Mouse (Mus musculus) hindbrain, embryonic 15.5 days (tissue): ENCODE results near the gene Ctrl. TPM values are rescaled to one million over a fixed set of nuclear protein-coding genes. Genes with fewer than 3 reads are reported as not detected.

Experiments used
- ATAC-seq: fragments of 200-750 bp; cut with Nextera tagmentation; 2 replicates; pipeline ENCODE4 v1.8.0; 2017; ENCODE audit warnings: low read depth, moderate number of reproducible peaks, moderate TSS enrichment; ENCODE audit not compliant: low FRiP score
- H3K27ac ChIP-seq: fragments of 300-500 bp; sonication (generic); replicated peaks from 2 replicates; pipeline ENCODE4 v1.5.1; 2015; ENCODE audit warnings: mild to moderate bottlenecking, inconsistent platforms
- H3K27me3 ChIP-seq: fragments of 300-500 bp; sonication (generic); 2 replicates; pipeline ENCODE4 v1.6.1; 2015; ENCODE audit warnings: control low read depth, inconsistent platforms
- H3K36me3 ChIP-seq: fragments of 300-500 bp; sonication (generic); 2 replicates; pipeline ENCODE4 v1.6.1; 2015; ENCODE audit warnings: control low read depth, inconsistent platforms
- H3K4me1 ChIP-seq: fragments of 300-500 bp; sonication (generic); replicated peaks from 2 replicates; pipeline ENCODE4 v1.6.1; 2015; ENCODE audit warnings: control low read depth, inconsistent platforms
- H3K4me2 ChIP-seq: fragments of 300-500 bp; sonication (generic); 2 replicates; pipeline ENCODE4 v1.6.1; 2015; ENCODE audit warnings: moderate library complexity, mild to moderate bottlenecking, inconsistent platforms
- H3K4me3 ChIP-seq: fragments of 300-500 bp; sonication (generic); 2 replicates; pipeline ENCODE4 v1.5.1; 2015; ENCODE audit warnings: mild to moderate bottlenecking, inconsistent platforms
- H3K9ac ChIP-seq: fragments of 300-500 bp; sonication (generic); 2 replicates; pipeline ENCODE4 v1.6.1; 2015; ENCODE audit warnings: inconsistent platforms
- H3K9me3 ChIP-seq: fragments of 300-500 bp; sonication (generic); 2 replicates; pipeline ENCODE4 v1.6.1; 2016; ENCODE audit warnings: control low read depth, inconsistent platforms
- WGBS: fragments of 180-500 bp; shearing (Covaris S2); methylation state at CpG from one replicate; pipeline ENCODE4 v1.1.7; 2015; 5-methylcytosine and 5-hydroxymethylcytosine counted together
- polyA plus RNA-seq: library from polyadenylated mRNA; unstranded; fragments of >200 nt; fragmentation: Nextera tagmentation; extraction: Ambion mirVana; gene quantifications from 2 replicates; pipeline ENCODE4 v1.2.1, GENCODE M21; 2015

Gene Ctrl
- polyA plus RNA-seq, 1 experiment from 2014 or later, result 4.7 TPM

- Histone ChIP-seq H3K9ac (no peak overlapping the region), H3K4me3 (no peak overlapping the region), H3K4me2 (no peak overlapping the region), H3K27ac (no peak overlapping the region), H3K36me3 (no peaks in the 10 kb centered on the region), H3K27me3 (peaks cover 19% of the 10 kb centered on the region; the same call in 1 of the 2 replicates), H3K4me1 (peaks cover 13% of the 10 kb centered on the region; the same call in 1 of the 2 replicates), H3K9me3 (no peaks in the 10 kb centered on the region)
- 90% methylated on average over 10 of the region's 10 CpGs for WGBS
- no peak for ATAC-seq
Measured at GRCm38 (mm10) chr8:105961536-105961935, 27.9 kb upstream of the Ctrl start.

DNA sequence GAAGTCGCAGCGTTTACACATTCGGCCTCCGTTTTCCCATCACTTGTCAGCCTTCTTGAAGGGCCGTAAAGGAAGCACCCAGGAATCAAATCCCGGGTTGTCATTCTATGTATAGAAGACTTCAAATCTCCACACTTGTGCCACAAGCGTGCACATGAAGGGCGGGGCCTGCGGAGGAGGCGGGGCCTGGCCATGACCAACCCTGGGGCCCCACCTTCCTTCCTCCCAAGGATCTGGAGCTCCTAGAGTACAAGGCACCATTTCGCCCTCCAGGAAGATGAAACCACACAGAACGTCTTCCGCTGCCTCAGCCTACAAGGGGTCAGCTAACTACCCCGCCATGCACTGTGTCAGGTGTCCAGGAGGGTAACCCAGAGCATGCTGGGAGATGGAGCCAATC lies 27.4 kb upstream of the Ctrl start:
- Histone ChIP-seq H3K9me3 (no peaks in the 10 kb centered on the region), H3K36me3 (no peaks in the 10 kb centered on the region), H3K27me3 (peaks cover 17% of the 10 kb centered on the region; the same call in 1 of the 2 replicates), H3K9ac (no peak overlapping the region), H3K4me3 (no peak overlapping the region), H3K4me2 (no peak overlapping the region), H3K27ac (no peak overlapping the region), H3K4me1 (peaks cover 13% of the 10 kb centered on the region; the same call in 1 of the 2 replicates)
- ATAC-seq, result no peak
- WGBS, result 81% methylated on average over 14 of the region's 14 CpGs

DNA sequence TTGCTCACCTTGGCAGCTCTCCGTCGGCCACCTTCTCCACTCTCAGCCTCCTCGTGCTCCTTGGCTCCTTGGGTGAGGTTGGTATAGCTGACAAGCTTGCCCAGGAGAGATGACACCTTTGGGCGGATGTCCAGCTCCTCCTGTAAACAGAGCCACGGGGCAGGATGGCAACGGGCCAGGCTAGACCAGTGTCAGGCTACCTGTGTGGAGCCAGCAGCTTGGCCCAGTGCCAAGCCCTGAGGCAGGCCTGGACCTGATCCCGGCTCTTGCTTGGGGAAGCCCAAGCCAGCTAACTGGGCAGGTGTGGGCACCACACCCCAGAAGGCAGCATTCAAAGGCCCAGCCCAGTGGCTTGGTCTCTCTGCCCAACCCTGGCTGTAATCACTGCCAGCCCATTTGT lies 25.7 kb upstream of the Ctrl start:
- H3K4me1 ChIP-seq, result 0 out of 2 replicates have a peak, but pooled peaks cover 4% of the 10 kb centered on the region
- H3K9me3 ChIP-seq, result no peaks in the 10 kb centered on the region
- no peak overlapping the region for H3K4me3 ChIP-seq
- no peak overlapping the region for H3K9ac ChIP-seq
- WGBS, result 80% methylated on average over 7 of the region's 7 CpGs
- H3K27me3 ChIP-seq, result peaks cover 1% of the 10 kb centered on the region; the same call in 1 of the 2 replicates
- no peaks in the 10 kb centered on the region for H3K36me3 ChIP-seq
- no peak for ATAC-seq
- no peak overlapping the region for H3K4me2 ChIP-seq
- no peak overlapping the region for H3K27ac ChIP-seq

GRCm38 (mm10) chr8:105957813-105958212 lies 24.2 kb upstream of the Ctrl start:
- Histone ChIP-seq H3K27me3 (no peaks in the 10 kb centered on the region), H3K4me2 (no peak overlapping the region), H3K27ac (no peak overlapping the region), H3K4me3 (no peak overlapping the region), H3K9ac (no peak overlapping the region), H3K9me3 (no peaks in the 10 kb centered on the region), H3K36me3 (no peaks in the 10 kb centered on the region), H3K4me1 (0 out of 2 replicates have a peak, but pooled peaks cover 4% of the 10 kb centered on the region)
- ATAC-seq, result no peak
- WGBS, result 69% methylated on average over 4 of the region's 4 CpGs

DNA sequence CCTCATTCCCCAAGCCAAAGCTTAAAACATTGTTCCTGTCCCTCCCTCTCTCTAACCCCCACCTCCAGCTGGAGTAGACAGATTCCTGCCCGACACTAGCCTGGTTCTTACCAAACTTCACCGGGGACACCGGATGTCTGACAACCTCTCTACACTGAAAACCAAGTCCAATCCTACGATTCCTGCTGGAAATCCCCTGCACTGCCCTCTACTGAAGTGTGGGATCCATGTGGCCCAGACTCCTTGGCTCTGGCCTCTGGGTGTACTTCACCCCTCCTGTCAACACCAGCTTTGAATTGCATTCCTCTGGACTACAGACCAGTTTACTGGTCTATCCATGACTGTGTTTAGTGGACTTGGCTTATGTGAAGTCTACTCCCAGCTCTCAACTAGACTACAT lies 22.9 kb upstream of the Ctrl start:
- no peak for ATAC-seq
- Histone ChIP-seq H3K9me3 (no peaks in the 10 kb centered on the region), H3K4me1 (0 out of 2 replicates have a peak, but pooled peaks cover 4% of the 10 kb centered on the region), H3K4me3 (no peak overlapping the region), H3K36me3 (no peaks in the 10 kb centered on the region), H3K27ac (no peak overlapping the region), H3K4me2 (no peak overlapping the region), H3K27me3 (no peaks in the 10 kb centered on the region), H3K9ac (no peak overlapping the region)
- 90% methylated on average over 4 of the region's 4 CpGs for WGBS

GRCm38 (mm10) chr8:105951057-105951659 lies 17.5 kb upstream of the Ctrl start:
- ATAC-seq, result peak; percentile 89

DNA sequence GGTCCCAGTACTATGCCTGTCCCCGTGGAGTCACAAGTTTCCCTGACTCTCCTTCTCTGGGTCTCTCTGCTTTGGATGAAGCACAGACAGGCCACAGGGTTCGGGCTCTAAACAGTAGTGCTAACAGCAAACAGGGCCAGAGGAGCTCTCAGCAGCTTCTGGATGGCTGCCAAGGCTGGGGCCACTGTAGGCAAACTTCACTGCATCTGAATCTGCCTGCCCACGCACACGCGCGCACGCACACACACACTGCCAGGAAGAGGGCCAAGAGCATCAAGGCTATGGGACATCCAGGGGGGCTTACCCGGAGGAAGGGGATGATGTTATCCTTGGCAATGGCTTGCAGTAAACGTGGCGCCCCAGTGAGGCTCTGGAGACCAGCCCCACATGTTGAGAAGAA lies 15.7 kb upstream of the Ctrl start:
- peak; percentile 57; the same call in 1 of the 2 replicates for ATAC-seq
- WGBS, result 48% methylated on average over 10 of the region's 10 CpGs
- no peak overlapping the region for H3K4me2 ChIP-seq

More at GRCm38 (mm10) chr8:105951057-105951659, 17.5 kb upstream of the Ctrl start:
- H3K36me3 ChIP-seq, result no peaks in the 10 kb centered on the region
- 0 out of 2 replicates have a peak overlapping the region, but pooled peaks have one; percentile 4 for H3K4me2 ChIP-seq
- no peak overlapping the region for H3K4me3 ChIP-seq
- H3K27ac ChIP-seq, result peak overlapping the region; percentile 79
- H3K9me3 ChIP-seq, result no peaks in the 10 kb centered on the region
- WGBS, result 54% methylated on average over 7 of the region's 7 CpGs
- no peak overlapping the region for H3K9ac ChIP-seq
- H3K4me1 ChIP-seq, result peaks cover 8% of the 10 kb centered on the region
- H3K27me3 ChIP-seq, result no peaks in the 10 kb centered on the region

DNA sequence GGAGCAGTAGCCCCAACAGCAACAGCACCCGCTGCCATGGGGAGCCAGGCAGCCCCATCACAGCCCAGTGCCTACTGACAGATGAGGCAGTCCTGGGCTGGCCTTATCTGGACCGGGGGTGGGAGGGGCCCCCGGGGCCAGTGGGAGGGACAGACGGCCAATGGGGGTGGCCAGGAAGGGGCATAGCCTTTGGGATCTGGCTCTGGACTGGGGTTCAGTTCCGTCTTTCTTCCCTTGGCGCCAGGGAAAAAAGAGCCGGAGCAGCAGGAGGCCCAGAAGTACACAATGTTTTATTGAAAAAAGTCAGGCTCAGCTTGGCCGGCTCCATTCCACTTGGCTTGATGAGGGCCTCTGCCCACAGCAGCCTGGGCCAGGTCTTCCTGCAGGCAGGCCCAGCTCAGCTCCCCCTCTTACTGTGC lies 9.7 kb upstream of the Ctrl start, which contains the start of gene Lcat:
Lcat (minus strand) TSS at position 62 of the 419 bp plus-strand sequence.
- 39% methylated on average over 6 of the region's 8 CpGs for WGBS
- H3K9me3 ChIP-seq, result no peaks in the 10 kb centered on the region
- H3K27ac ChIP-seq, result peak within 1 kb of the TSS; percentile 57
- no peaks in the 10 kb centered on the region for H3K27me3 ChIP-seq
- H3K4me3 ChIP-seq, result no peak within 1 kb of the TSS
- peak; percentile 73 for ATAC-seq
- no peak within 1 kb of the TSS for H3K9ac ChIP-seq
- peaks cover 5% of the 10 kb centered on the region for H3K4me1 ChIP-seq
- no peak within 1 kb of the TSS for H3K4me2 ChIP-seq
- H3K36me3 ChIP-seq, result no peaks in the 10 kb centered on the region

More for the DNA sequence above, 15.7 kb upstream of the Ctrl start:
- Histone ChIP-seq H3K36me3 (no peaks in the 10 kb centered on the region), H3K9ac (no peak overlapping the region), H3K4me3 (no peak overlapping the region), H3K9me3 (no peaks in the 10 kb centered on the region), H3K4me1 (peaks cover 8% of the 10 kb centered on the region), H3K27me3 (no peaks in the 10 kb centered on the region), H3K27ac (peak overlapping the region; percentile 46; the same call in 1 of the 2 replicates)

- Histone ChIP-seq H3K36me3 (no peaks in the 10 kb centered on the region), H3K27ac (no peak overlapping the region), H3K9me3 (no peaks in the 10 kb centered on the region), H3K4me2 (no peak overlapping the region), H3K4me3 (no peak overlapping the region), H3K4me1 (peaks cover 11% of the 10 kb centered on the region), H3K27me3 (no peaks in the 10 kb centered on the region), H3K9ac (no peak overlapping the region)
- 92% methylated on average over 5 of the region's 5 CpGs for WGBS
- no peak for ATAC-seq
Measured at GRCm38 (mm10) chr8:105942542-105942941, 8.9 kb upstream of the Ctrl start.

DNA sequence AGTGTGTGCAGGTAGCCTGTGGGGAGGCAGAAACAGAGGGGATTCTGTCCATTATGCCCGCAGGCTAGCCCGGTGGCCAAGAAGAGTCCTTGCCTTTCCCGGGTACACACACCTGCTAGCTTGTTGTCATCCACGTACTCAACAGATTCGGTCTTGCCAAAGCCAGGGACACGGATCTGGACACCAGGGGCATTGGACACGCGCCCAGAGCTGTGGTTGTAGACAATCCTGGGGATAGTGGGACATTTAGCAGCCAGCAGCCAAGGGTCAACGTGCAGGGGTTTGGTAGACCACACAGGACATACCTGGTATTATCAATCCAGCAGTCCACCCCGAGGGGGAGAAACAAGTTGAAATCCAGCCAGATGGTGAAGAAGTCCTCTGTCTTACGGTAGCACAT lies 8.4 kb upstream of the Ctrl start:
- H3K4me2 ChIP-seq, result no peak overlapping the region
- 91% methylated on average over 11 of the region's 11 CpGs for WGBS
- H3K4me3 ChIP-seq, result no peak overlapping the region
- H3K4me1 ChIP-seq, result peaks cover 11% of the 10 kb centered on the region
- H3K36me3 ChIP-seq, result no peaks in the 10 kb centered on the region
- no peaks in the 10 kb centered on the region for H3K27me3 ChIP-seq
- ATAC-seq, result no peak
- H3K9me3 ChIP-seq, result no peaks in the 10 kb centered on the region
- H3K27ac ChIP-seq, result no peak overlapping the region
- no peak overlapping the region for H3K9ac ChIP-seq

GRCm38 (mm10) chr8:105938306-105938669 lies 4.6 kb upstream of the Ctrl start, which contains the start of gene Psmb10:
TSS of gene Psmb10 (minus strand) at chr8:105938444.
- 37% methylated on average over 4 of the region's 4 CpGs for WGBS
- H3K4me2 ChIP-seq, result peak within 1 kb of the TSS; percentile 92
- H3K4me1 ChIP-seq, result peaks cover 26% of the 10 kb centered on the region
- H3K27me3 ChIP-seq, result no peaks in the 10 kb centered on the region
- ATAC-seq, result no peak
- peak within 1 kb of the TSS; percentile 94 for H3K27ac ChIP-seq
- H3K9ac ChIP-seq, result peak within 1 kb of the TSS; percentile 78
- H3K9me3 ChIP-seq, result no peaks in the 10 kb centered on the region
- peak within 1 kb of the TSS; percentile 56 for H3K4me3 ChIP-seq
- no peaks in the 10 kb centered on the region for H3K36me3 ChIP-seq

DNA sequence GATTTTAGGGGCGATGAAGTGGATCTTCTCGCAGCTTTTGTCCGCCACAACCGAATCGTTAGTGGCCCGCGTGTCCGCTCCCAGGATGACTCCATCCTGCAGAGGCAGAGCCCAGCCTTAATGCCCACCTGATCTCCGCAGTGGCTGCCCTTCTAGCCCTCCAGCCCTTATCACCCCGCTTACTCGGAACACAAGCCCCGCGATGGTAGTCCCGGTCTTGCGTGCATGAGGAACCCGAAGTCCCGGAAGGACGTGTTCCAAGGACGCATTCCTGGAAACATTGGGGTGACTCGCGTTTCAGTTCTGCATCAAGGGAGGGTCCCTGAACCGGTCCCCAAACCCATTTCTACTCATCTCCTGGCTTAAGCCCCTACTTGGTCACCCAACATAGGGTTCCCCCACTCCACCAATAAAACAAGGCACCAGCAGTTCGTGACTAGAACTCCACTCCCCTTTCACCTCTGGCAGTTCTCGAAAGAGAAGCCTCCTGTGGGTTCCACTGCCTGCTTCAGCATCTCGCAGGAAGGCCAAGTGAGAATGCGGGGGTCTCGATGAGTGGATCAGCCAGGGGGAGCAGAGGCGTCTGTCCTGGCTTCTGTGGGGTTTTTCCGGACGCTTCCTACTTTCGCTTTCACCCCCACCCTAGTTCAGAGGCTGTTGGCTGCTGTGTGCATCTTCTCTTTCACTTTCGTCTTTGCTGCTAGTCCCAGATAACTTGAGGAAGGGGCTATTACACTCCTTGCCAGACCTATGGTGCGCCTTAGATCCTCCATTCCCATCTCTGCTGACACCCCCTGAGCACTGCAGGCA lies 4.0 kb upstream of the Ctrl start:
- no peaks in the 10 kb centered on the region for H3K27me3 ChIP-seq
- peak overlapping the region; percentile 94 for H3K27ac ChIP-seq
- peak; percentile 36 for ATAC-seq
- no peaks in the 10 kb centered on the region for H3K9me3 ChIP-seq
- H3K9ac ChIP-seq, result peak overlapping the region; percentile 78
- 2% methylated on average over 33 of the region's 33 CpGs for WGBS
- peak overlapping the region; percentile 92 for H3K4me2 ChIP-seq
- H3K4me3 ChIP-seq, result peak overlapping the region; percentile 56
- peaks cover 26% of the 10 kb centered on the region for H3K4me1 ChIP-seq
- H3K36me3 ChIP-seq, result no peaks in the 10 kb centered on the region
